Mouse (Mus musculus): ENCODE results near the gene Zfp281.

DNA sequence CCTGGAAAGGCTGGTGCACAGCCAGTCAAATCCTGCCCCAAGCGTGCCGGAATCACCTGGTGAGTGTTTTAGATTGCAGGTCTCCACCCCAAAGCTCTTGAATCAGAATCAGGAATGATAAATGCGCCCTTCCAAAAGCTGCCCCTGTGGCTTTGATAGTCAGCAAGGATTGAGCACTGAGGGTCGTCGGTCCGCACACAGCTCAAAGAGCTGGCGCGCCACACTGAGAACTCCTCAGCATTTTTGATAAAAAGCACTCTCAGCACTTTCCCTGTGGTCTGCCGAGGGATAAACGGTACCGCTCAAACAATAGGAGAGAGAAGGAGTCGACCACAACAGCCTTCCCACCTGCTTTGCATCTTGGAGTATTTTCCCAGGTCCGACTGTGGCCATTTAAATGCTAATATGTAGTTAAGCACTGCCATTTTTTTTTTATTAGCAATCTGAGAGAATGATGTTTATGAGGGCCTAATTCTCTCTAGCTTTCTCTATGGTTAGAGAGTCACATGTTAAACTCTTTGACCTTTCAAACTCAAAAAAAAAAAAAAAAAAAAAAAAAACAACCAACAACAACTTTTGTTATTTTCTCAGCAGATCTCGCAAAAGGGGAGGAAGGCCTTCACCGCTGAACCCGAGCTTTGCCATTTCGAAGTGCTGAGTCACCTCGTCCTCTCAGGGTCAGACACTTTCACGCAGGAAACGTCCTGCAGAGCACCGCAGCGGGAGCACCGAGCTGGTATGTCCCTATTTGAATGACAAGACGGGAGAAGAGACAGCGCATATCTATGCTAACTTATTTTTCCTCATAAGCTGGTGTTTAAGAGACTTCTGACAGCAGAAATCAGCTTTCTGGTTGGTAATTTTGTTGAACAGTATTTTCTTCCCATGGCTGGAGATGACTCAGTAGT, 50.1 kb downstream of the Zfp281 start:
- TF ChIP-seq POLR2A (IDR thresholded peaks at IDR 0.05; ENCODE audit: low read depth, low read length): no peak
- no peak for TF ChIP-seq CTCF (conservative IDR thresholded peaks at IDR 0.05; ENCODE audit: insufficient read depth, insufficient read length, low read depth, low read length)

Data from kidney, adult 2 months (tissue).